ENCODE assay signal across 16 mouse cellular contexts in genomic region chr3:102980349-102980736, GRCm38 (mm10). TPM values are rescaled to one million over a fixed set of nuclear protein-coding genes. Genes with fewer than 3 reads are reported as not detected.
DNase-seq lines count a peak whose midpoint lies in the region; ATAC-seq and TF ChIP-seq lines count a peak whose summit lies in the region.
"Had no signal": no experiment of that assay in that cellular context is flagged by ENCODE, and none has a peak within 500 bp of the region (broad histone marks: within the 10 kb centered on the region; RNA-seq: fewer than 3 reads in every experiment).

No protein-coding gene starts in this region.

- DNase-seq in heart, adult 9 months (ENCODE audit: low spot score in 2 of 2) = no peak
- no peak for DNase-seq in hindbrain, postnatal 0 days (ENCODE audit: low spot score)
- DNase-seq in thymus, postnatal 36 days = no peak
- no peak for DNase-seq in heart, postnatal 25 days (ENCODE audit: low spot score)
- no peak for DNase-seq in cerebellum, adult 9-10 months
- DNase-seq: cerebellum, adult 18-20 months; heart, postnatal 36 days; lung, postnatal 10 days; thymus, adult 18-20 months had no signal

- WGBS in heart, embryonic 12.5 days = 48% methylated on average over 3 of the region's 3 CpGs
- WGBS in forebrain, embryonic 15.5 days = 17% methylated on average over 3 of the region's 3 CpGs
- 15% methylated on average over 3 of the region's 3 CpGs for WGBS in hindbrain, postnatal 0 days
- WGBS in neural tube, embryonic 13.5 days = 34% methylated on average over 3 of the region's 3 CpGs

- H3K27me3 ChIP-seq in heart, embryonic 12.5 days (replicated peaks) = no peaks in the 10 kb centered on the region
- H3K27me3 ChIP-seq in forebrain, embryonic 15.5 days = no peaks in the 10 kb centered on the region
- no peaks in the 10 kb centered on the region for H3K27me3 ChIP-seq in hindbrain, postnatal 0 days (ENCODE audit: insufficient read depth, low read length)
- H3K27me3 ChIP-seq in neural tube, embryonic 13.5 days = no peaks in the 10 kb centered on the region
- H3K27me3 ChIP-seq: kidney, embryonic 15.5 days; liver, embryonic 12.5 days had no signal

- H3K4me2 ChIP-seq in heart, embryonic 12.5 days = 0 out of 2 replicates have a peak overlapping the region, but pooled peaks have one; percentile 9
- H3K4me2 ChIP-seq in forebrain, embryonic 15.5 days (replicated peaks) = peak overlapping the region; percentile 41
- peak overlapping the region; percentile 52 for H3K4me2 ChIP-seq in hindbrain, postnatal 0 days (ENCODE audit: low read depth, low read length)
- peak overlapping the region; percentile 49 for H3K4me2 ChIP-seq in neural tube, embryonic 13.5 days
- H3K4me2 ChIP-seq: kidney, embryonic 15.5 days; liver, embryonic 12.5 days had no signal

- no peak overlapping the region for H3K27ac ChIP-seq in heart, embryonic 12.5 days (ENCODE audit: poor library complexity, severe bottlenecking)
- peak overlapping the region; percentile 90 for H3K27ac ChIP-seq in forebrain, embryonic 15.5 days (replicated peaks)
- peak overlapping the region; percentile 49 for H3K27ac ChIP-seq in hindbrain, postnatal 0 days
- peak overlapping the region; percentile 86 for H3K27ac ChIP-seq in neural tube, embryonic 13.5 days (replicated peaks)
- H3K27ac ChIP-seq: kidney, embryonic 15.5 days; liver, embryonic 12.5 days had no signal

- H3K9me3 ChIP-seq in heart, embryonic 12.5 days (replicated peaks) = no peaks in the 10 kb centered on the region
- H3K9me3 ChIP-seq in forebrain, embryonic 15.5 days = no peaks in the 10 kb centered on the region
- H3K9me3 ChIP-seq in hindbrain, postnatal 0 days (ENCODE audit: low read length) = no peaks in the 10 kb centered on the region
- no peaks in the 10 kb centered on the region for H3K9me3 ChIP-seq in neural tube, embryonic 13.5 days
- H3K9me3 ChIP-seq: kidney, embryonic 15.5 days; liver, embryonic 12.5 days had no signal

- no peaks in the 10 kb centered on the region for H3K36me3 ChIP-seq in heart, embryonic 12.5 days
- H3K36me3 ChIP-seq in forebrain, embryonic 15.5 days = no peaks in the 10 kb centered on the region
- no peaks in the 10 kb centered on the region for H3K36me3 ChIP-seq in hindbrain, postnatal 0 days (ENCODE audit: insufficient read depth, low read length)
- H3K36me3 ChIP-seq in neural tube, embryonic 13.5 days = no peaks in the 10 kb centered on the region
- H3K36me3 ChIP-seq: kidney, embryonic 15.5 days; liver, embryonic 12.5 days had no signal

- H3K4me3 ChIP-seq in heart, embryonic 12.5 days = no peak overlapping the region
- H3K4me3 ChIP-seq in forebrain, embryonic 15.5 days = peak overlapping the region; percentile 16
- H3K4me3 ChIP-seq in hindbrain, postnatal 0 days (ENCODE audit: low read length) = peak overlapping the region; percentile 0; the same call in 1 of the 2 replicates
- H3K4me3 ChIP-seq in neural tube, embryonic 13.5 days = peak overlapping the region; percentile 5
- H3K4me3 ChIP-seq: kidney, embryonic 15.5 days; liver, embryonic 12.5 days had no signal

- intact Hi-C loops in heart, postnatal 25 days (cut with DNase I) = no loop called here

- no peak for TF ChIP-seq CTCF in hindbrain, postnatal 0 days (IDR thresholded peaks at IDR 0.05; ENCODE audit: low read depth)

- no peaks in the 10 kb centered on the region; the same call in 1 of the 2 replicates for H3K4me1 ChIP-seq in heart, embryonic 12.5 days (replicated peaks)
- peaks cover 8% of the 10 kb centered on the region; the same call in 1 of the 2 replicates for H3K4me1 ChIP-seq in forebrain, embryonic 15.5 days
- H3K4me1 ChIP-seq in hindbrain, postnatal 0 days (ENCODE audit: insufficient read depth, low read length) = 0 out of 2 replicates have a peak, but pooled peaks cover 3% of the 10 kb centered on the region
- peaks cover 11% of the 10 kb centered on the region for H3K4me1 ChIP-seq in neural tube, embryonic 13.5 days (replicated peaks)
- H3K4me1 ChIP-seq: kidney, embryonic 15.5 days; liver, embryonic 12.5 days had no signal

- no peak for ATAC-seq in heart, embryonic 12.5 days (ENCODE audit: insufficient number of reproducible peaks, low FRiP score)
- peak; percentile 50 for ATAC-seq in forebrain, embryonic 15.5 days (replicated peaks)
- no peak for ATAC-seq in hindbrain, postnatal 0 days
- no peak for ATAC-seq in neural tube, embryonic 13.5 days (ENCODE audit: low read depth)
- ATAC-seq: liver, embryonic 12.5 days had no signal

- H3K9ac ChIP-seq in heart, embryonic 12.5 days = no peak overlapping the region
- peak overlapping the region; percentile 39 for H3K9ac ChIP-seq in forebrain, embryonic 15.5 days (replicated peaks)
- peak overlapping the region; percentile 33; the same call in 1 of the 2 replicates for H3K9ac ChIP-seq in hindbrain, postnatal 0 days (replicated peaks; ENCODE audit: low read length)
- H3K9ac ChIP-seq in neural tube, embryonic 13.5 days = peak overlapping the region; percentile 59
- H3K9ac ChIP-seq: kidney, embryonic 15.5 days; liver, embryonic 12.5 days had no signal

RNA-seq across cellular contexts. Expression of gene Sike1, which starts 15.2 kb away (rescaled TPM):
- 78.6 and 92.4 TPM in 2 replicates for polyA plus RNA-seq in heart, embryonic 12.5 days (2016; fragmentation: Nextera tagmentation; extraction: Ambion mirVana)
- polyA plus RNA-seq in forebrain, embryonic 15.5 days (2015; fragmentation: Nextera tagmentation; extraction: Ambion mirVana) = 54.9 and 55.8 TPM in 2 replicates
- total RNA-seq in hindbrain, postnatal 0 days (2014; rRNA removed) = 25.9 and 30.8 TPM in 2 replicates
- polyA plus RNA-seq in hindbrain, postnatal 0 days (2015; fragmentation: Nextera tagmentation; extraction: Ambion mirVana) = 43.5 and 45.7 TPM in 2 replicates
- 64.5 and 71.1 TPM in 2 replicates for polyA plus RNA-seq in neural tube, embryonic 13.5 days (2015; fragmentation: Nextera tagmentation; extraction: Ambion mirVana)
- 10 to 100 TPM; 78.0 to 89.5 TPM for total RNA-seq in heart, postnatal 25 days (2021)

RNA-seq across cellular contexts. Expression of gene Nr1h5, which starts 16.4 kb away (rescaled TPM):
- polyA plus RNA-seq in heart, embryonic 12.5 days (2016; fragmentation: Nextera tagmentation; extraction: Ambion mirVana) = 0.14 and 0.40 TPM in 2 replicates
- 0.13 TPM in 2 replicates for polyA plus RNA-seq in forebrain, embryonic 15.5 days (2015; fragmentation: Nextera tagmentation; extraction: Ambion mirVana)
- not detected in 2 replicates for total RNA-seq in hindbrain, postnatal 0 days (2014; rRNA removed)
- not detected in 2 replicates for polyA plus RNA-seq in hindbrain, postnatal 0 days (2015; fragmentation: Nextera tagmentation; extraction: Ambion mirVana)
- 0.15 TPM in 1 of 2 replicates, not detected in the other for polyA plus RNA-seq in neural tube, embryonic 13.5 days (2015; fragmentation: Nextera tagmentation; extraction: Ambion mirVana)
- not detected for total RNA-seq in heart, postnatal 25 days (2021)
- total RNA-seq: granulocyte monocyte progenitor cell, adult 5-6 weeks; heart, postnatal 36 days; layer of hippocampus, adult 18-20 months had no signal

RNA-seq across cellular contexts. Expression of gene Csde1, which starts 39.9 kb away (rescaled TPM):
- polyA plus RNA-seq in heart, embryonic 12.5 days (2016; fragmentation: Nextera tagmentation; extraction: Ambion mirVana) = 341 and 357 TPM in 2 replicates
- 455 and 463 TPM in 2 replicates for polyA plus RNA-seq in forebrain, embryonic 15.5 days (2015; fragmentation: Nextera tagmentation; extraction: Ambion mirVana)
- total RNA-seq in hindbrain, postnatal 0 days (2014; rRNA removed) = 215 and 224 TPM in 2 replicates
- polyA plus RNA-seq in hindbrain, postnatal 0 days (2015; fragmentation: Nextera tagmentation; extraction: Ambion mirVana) = 277 TPM in 2 replicates
- 406 and 467 TPM in 2 replicates for polyA plus RNA-seq in neural tube, embryonic 13.5 days (2015; fragmentation: Nextera tagmentation; extraction: Ambion mirVana)
- total RNA-seq in heart, postnatal 25 days (2021) = 100 to 1,000 TPM; 488 to 535 TPM

RNA-seq across cellular contexts. Expression of gene Sycp1, which starts 44.4 kb away (rescaled TPM):
- not detected in 2 replicates for polyA plus RNA-seq in heart, embryonic 12.5 days (2016; fragmentation: Nextera tagmentation; extraction: Ambion mirVana)
- polyA plus RNA-seq in forebrain, embryonic 15.5 days (2015; fragmentation: Nextera tagmentation; extraction: Ambion mirVana) = not detected in 2 replicates
- not detected in 2 replicates for total RNA-seq in hindbrain, postnatal 0 days (2014; rRNA removed)
- polyA plus RNA-seq in hindbrain, postnatal 0 days (2015; fragmentation: Nextera tagmentation; extraction: Ambion mirVana) = 0.08 TPM in 1 of 2 replicates, not detected in the other
- polyA plus RNA-seq in neural tube, embryonic 13.5 days (2015; fragmentation: Nextera tagmentation; extraction: Ambion mirVana) = not detected in 2 replicates
- total RNA-seq in heart, postnatal 25 days (2021) = not detected
- total RNA-seq: granulocyte monocyte progenitor cell, adult 5-6 weeks; heart, postnatal 36 days; layer of hippocampus, adult 18-20 months had no signal
- polyA plus RNA-seq: kidney, embryonic 15.5 days had no signal
